Mouse (Mus musculus) gastrocnemius, postnatal 14 days (tissue): ENCODE measurements at regions not wholly inside any gene's neighbourhood (a gene's known extent, or its start where the extent isn't known, plus 50 kb on each side); places are given as distances from the start of the nearest gene placed in this dataset.
"Not testable (repeated sequence)": the region's sequence is repeated elsewhere in the genome, so short reads cannot be mapped to it uniquely, and the experiment has no call there.

Experiments
- DNase-seq: peaks from one replicate; pipeline ENCODE4 v3.0.0; 2021; ENCODE audit warnings: mixed read lengths
- intact Hi-C: fragments of 180-260 bp; cut with DNase I; formaldehyde crosslinking; loops from one replicate; pipeline ENCODE4 v1.15.1; 2025; ENCODE audit warnings: low total_unique reads

DNA sequence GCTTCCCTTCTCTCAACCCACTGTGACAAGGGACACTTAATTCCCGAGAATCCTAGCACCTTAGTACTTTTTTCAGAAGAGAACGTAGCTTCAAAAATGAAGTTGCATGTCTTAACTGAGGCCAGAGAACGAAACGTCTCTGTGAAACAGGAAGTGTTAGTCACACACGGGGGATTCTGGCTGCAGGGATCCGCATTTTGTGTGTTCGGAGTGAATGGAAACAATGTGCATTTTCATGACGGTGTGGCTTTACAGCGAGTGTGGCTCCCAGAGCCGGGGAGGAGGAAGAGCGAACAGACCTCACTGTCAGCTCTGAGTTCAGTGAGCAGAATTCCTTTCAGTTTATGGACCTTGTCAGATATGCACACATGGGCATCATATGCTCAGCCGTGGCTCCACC is 100.0 kb upstream of the Ttc29 start:
- intact Hi-C loops, result no loop called here
- no peak for DNase-seq

- intact Hi-C loops, result no loop called here
- no peak for DNase-seq
Measured at GRCm38 (mm10) chr8:78114512-78114911, 98.6 kb upstream of the Ttc29 start.

DNA sequence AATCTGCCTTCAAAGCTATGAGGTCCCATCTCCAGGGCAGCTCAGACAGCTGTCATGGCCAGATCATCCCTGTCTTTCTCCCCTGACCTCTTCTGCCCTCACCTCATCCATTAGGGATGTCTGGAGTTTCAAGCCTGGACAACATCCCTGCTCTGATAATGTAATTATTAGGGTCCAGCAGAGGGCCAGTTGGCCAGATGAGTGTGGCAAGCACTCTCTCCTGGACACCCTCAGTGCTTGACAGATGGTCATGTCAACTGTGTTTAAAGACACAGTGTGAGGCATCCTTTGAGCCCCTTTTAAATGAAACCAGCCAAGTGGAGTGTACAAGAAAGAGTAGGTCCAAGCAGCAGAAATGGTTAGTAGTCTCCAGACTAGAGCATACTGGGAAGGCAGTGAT is 95.9 kb upstream of the Ttc29 start:
- no peak for DNase-seq
- intact Hi-C loops, result no loop called here

GRCm38 (mm10) chr8:78118493-78118892 is 94.6 kb upstream of the Ttc29 start:
- DNase-seq, result no peak
- intact Hi-C loops, result no loop called here

GRCm38 (mm10) chr8:78119682-78120081 is 93.4 kb upstream of the Ttc29 start:
- intact Hi-C loops, result loop anchor here (10.0 kb wide), 1 partner anchor 55 kb away; no protein-coding TSS in a partner anchor
- no peak for DNase-seq

DNA sequence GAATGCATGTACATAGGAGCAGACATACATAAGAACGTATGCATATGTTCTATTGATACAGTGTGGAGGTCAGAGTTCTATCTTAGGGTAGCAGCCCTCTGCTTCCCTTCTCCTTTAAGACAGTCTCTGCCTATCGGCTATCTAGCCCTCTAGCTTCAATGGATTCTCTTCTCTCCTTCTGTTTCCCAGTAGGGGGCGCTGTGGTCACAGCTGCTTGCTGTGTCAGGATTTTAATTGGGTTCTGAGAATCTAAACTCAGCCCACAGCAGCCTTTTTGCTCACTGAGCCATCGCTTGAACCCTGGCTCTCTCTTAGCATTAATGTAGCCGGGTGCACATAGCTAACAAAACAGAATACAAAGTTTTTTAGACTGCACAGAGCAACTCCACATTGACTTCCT is 88.8 kb upstream of the Ttc29 start:
- peak; percentile 19 for DNase-seq
- intact Hi-C loops, result loop anchor here (10.0 kb wide), 1 partner anchor 59 kb away; no protein-coding TSS in a partner anchor

DNA sequence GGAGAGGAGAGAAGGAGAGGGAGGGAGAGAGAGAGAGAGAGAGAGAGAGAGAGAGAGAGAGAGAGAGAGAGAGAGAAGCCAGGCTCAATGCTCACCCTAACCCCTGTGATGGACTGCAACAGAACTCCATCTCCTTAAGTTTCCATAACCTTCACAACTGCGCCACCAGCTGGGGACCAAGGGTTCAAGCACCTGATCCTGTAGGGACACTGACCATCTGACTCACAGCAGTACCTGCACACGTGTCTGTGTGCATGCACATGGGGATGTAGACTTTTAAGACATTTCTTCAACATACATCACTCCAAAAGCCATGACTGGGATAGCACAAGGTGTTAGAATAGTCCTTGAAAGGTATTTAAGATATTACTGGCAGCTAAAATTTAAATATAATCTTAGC is 85.2 kb upstream of the Ttc29 start:
- DNase-seq, result peak; percentile 24
- intact Hi-C loops, result loop anchor here (10.0 kb wide), 1 partner anchor 63 kb away; no protein-coding TSS in a partner anchor

GRCm38 (mm10) chr8:78129061-78129460 is 84.0 kb upstream of the Ttc29 start:
- intact Hi-C loops, result loop anchor here (10.0 kb wide), 1 partner anchor 64 kb away; no protein-coding TSS in a partner anchor
- no peak for DNase-seq

DNA sequence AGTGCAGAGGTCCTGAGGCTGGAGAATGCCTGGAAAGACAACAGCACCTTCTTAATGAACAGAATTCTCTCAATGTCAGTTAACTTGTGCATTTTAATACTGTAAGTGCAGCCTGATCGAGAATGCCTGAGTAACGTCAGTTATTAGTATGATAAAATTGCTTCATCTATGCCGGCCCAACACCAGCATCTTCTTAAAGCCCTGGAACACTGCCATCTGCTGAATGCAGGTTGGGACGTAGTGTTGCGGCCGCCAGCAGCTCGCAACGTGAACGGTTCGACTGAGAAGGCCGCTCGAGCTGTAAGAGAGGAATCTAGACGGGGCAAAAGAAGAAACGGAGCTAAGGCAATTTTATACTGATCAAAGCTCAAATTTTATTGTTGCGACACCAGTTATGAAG is 73.6 kb upstream of the Ttc29 start:
- DNase-seq, intact Hi-C loops: not testable (repeated sequence)

GRCm38 (mm10) chr8:78147170-78147569 is 65.9 kb upstream of the Ttc29 start:
- intact Hi-C loops, result no loop called here

GRCm38 (mm10) chr8:78148006-78148405 is 65.1 kb upstream of the Ttc29 start:
- intact Hi-C loops, result no loop called here

More at GRCm38 (mm10) chr8:78147170-78147569, 65.9 kb upstream of the Ttc29 start:
- DNase-seq, result no peak

GRCm38 (mm10) chr8:78154873-78155272 is 58.2 kb upstream of the Ttc29 start:
- intact Hi-C loops, result no loop called here
- no peak for DNase-seq

More at GRCm38 (mm10) chr8:78148006-78148405, 65.1 kb upstream of the Ttc29 start:
- no peak for DNase-seq

- DNase-seq, result no peak
- intact Hi-C loops, result no loop called here
Measured at GRCm38 (mm10) chr8:78162046-78162445, 51.1 kb upstream of the Ttc29 start.

DNA sequence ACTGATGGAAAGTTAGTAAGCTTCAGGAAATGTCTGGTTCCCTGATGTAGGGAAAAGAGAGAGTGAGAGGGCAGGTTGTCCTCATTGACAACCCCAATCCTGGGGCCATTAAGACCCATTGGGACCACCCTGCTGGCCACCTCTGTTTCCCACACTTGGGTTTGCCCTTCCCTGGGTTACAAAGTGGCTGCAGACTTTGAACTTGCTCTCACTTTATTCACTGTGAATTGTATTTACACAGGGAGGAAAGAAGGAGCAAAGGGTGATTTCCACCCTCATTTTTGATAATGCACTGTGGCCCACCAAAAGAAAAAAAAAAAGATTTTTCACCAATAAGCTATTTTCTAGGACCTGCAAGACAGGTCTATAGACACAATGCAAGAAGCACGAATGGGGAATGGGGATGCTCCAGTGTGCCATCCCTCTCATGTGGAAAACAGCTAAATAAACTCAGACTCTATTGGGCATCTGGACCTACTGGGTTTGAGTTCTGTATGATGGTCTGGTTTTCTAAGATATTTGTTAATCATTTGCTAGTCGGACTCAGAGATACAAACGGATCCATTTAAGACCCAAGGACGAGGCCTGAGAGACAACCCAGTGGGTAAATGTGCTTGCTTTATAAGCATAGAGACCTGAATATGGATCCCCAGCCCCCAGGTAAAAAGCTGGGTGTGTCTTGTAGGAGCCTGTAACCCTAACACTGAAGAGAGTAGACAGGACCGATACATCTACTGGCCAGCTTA is 50.2 kb upstream of the Ttc29 start:
- DNase-seq, result no peak
- intact Hi-C loops, result no loop called here
